Mouse (Mus musculus) CH12.LX (cell line): ENCODE data around the gene Cib2. TPM values are rescaled to one million over a fixed set of nuclear protein-coding genes. Genes with fewer than 3 reads are reported as not detected.

Experiments used
- DNase-seq: peaks from one replicate; pipeline ENCODE4 v3.0.0-alpha.2; 2013; ENCODE audit errors: extremely low read depth
- H3K27ac ChIP-seq: 2 replicates; pipeline ENCODE4 v1.5.1; 2012; ENCODE audit warnings: low read depth, mild to moderate bottlenecking, control low read depth, moderate library complexity; ENCODE audit not compliant: insufficient read depth
- H3K27me3 ChIP-seq: replicated peaks from 2 replicates; pipeline ENCODE3; 2012; ENCODE audit warnings: inconsistent platforms
- H3K36me3 ChIP-seq, 2 experiments: replicated peaks in 1 of 2; 2 replicates each; pipeline versions ENCODE3 to v1.6.1; 2012; ENCODE audit warnings: inconsistent platforms in 1 of 2, low read length in 1 of 2, mild to moderate bottlenecking in 1 of 2, mixed read lengths in 1 of 2, moderate library complexity in 1 of 2; ENCODE audit not compliant: control insufficient read depth in 1 of 2, insufficient read depth in 1 of 2
- H3K4me1 ChIP-seq, 2 experiments: 2 replicates each; pipeline ENCODE4 v1.6.1; 2012; ENCODE audit warnings: inconsistent platforms in 1 of 2, moderate library complexity in 1 of 2; ENCODE audit not compliant: insufficient read depth in 2 of 2, control insufficient read depth in 1 of 2
- H3K4me2 ChIP-seq: 2 replicates; pipeline ENCODE4 v1.6.1; 2012; ENCODE audit warnings: low read depth, mild to moderate bottlenecking, control low read depth; ENCODE audit not compliant: poor library complexity, insufficient read depth, severe bottlenecking
- H3K4me3 ChIP-seq, 3 experiments: fragments of 150-350 bp in 1 of 3; sonication (generic) in 1 of 3; replicated peaks in 1 of 3; 2 replicates each; pipeline versions ENCODE3 to v1.5.1; 2011 to 2012; ENCODE audit warnings: low read depth in 2 of 3, low read length in 2 of 3, mild to moderate bottlenecking in 2 of 3, moderate library complexity in 2 of 3, control low read depth in 1 of 3, improper control_type of control experiment in 1 of 3, inconsistent platforms in 1 of 3, mixed read lengths in 1 of 3; ENCODE audit not compliant: poor library complexity in 1 of 3
- H3K79me2 ChIP-seq: replicated peaks from 2 replicates; pipeline ENCODE4 v1.6.1; 2012; ENCODE audit warnings: mild to moderate bottlenecking, moderate library complexity; ENCODE audit not compliant: control insufficient read depth, poor library complexity, insufficient read depth, severe bottlenecking; ENCODE audit errors: extremely low read depth
- H3K9ac ChIP-seq: 2 replicates; pipeline ENCODE4 v1.6.1; 2012; ENCODE audit warnings: low read depth, mild to moderate bottlenecking, control low read depth, moderate library complexity; ENCODE audit not compliant: insufficient read depth
- H3K9me3 ChIP-seq: replicated peaks from 2 replicates; pipeline ENCODE3; 2012; ENCODE audit warnings: low read length, inconsistent platforms, mixed read lengths
- CHD2 ChIP-seq: IDR thresholded peaks from 2 replicates; pipeline ENCODE4 v1.6.1; 2011; ENCODE audit warnings: low read length, improper control_type of control experiment
- CTCF ChIP-seq, 2 experiments: IDR thresholded peaks in 1 of 2; conservative IDR thresholded peaks in 1 of 2; 2 replicates each; pipeline ENCODE4 v1.5.1; 2011 to 2012; ENCODE audit warnings: low read depth in 2 of 2, low read length in 2 of 2, improper control_type of control experiment in 1 of 2, inconsistent platforms in 1 of 2, mild to moderate bottlenecking in 1 of 2, moderate library complexity in 1 of 2
- ELF1 ChIP-seq: IDR thresholded peaks from 2 replicates; pipeline ENCODE4 v1.6.1; 2014; ENCODE audit warnings: low read depth, mild to moderate bottlenecking, inconsistent platforms, low read length, improper control_type of control experiment
- EP300 ChIP-seq: IDR thresholded peaks from 2 replicates; pipeline ENCODE4 v1.6.1; 2011; ENCODE audit warnings: low read length, improper control_type of control experiment
- ETS1 ChIP-seq: conservative IDR thresholded peaks from 2 replicates; pipeline ENCODE4 v1.6.1; 2012; ENCODE audit warnings: low read depth, mild to moderate bottlenecking, inconsistent platforms, low read length, improper control_type of control experiment, moderate library complexity
- GABPA ChIP-seq: IDR thresholded peaks from 2 replicates; pipeline ENCODE4 v1.6.1; 2012; ENCODE audit warnings: low read depth, low read length, improper control_type of control experiment, inconsistent platforms; ENCODE audit not compliant: insufficient replicate concordance
- HCFC1 ChIP-seq: IDR thresholded peaks from 2 replicates; pipeline ENCODE4 v1.6.1; 2012; ENCODE audit warnings: low read depth, mild to moderate bottlenecking, inconsistent platforms, low read length, improper control_type of control experiment
- IRF4 ChIP-seq: IDR thresholded peaks from 2 replicates; pipeline ENCODE4 v1.6.1; 2014; ENCODE audit warnings: low read depth, mild to moderate bottlenecking, inconsistent platforms, low read length, improper control_type of control experiment
- JUN ChIP-seq: IDR thresholded peaks from 2 replicates; pipeline ENCODE4 v1.6.1; 2011; ENCODE audit warnings: low read depth, mild to moderate bottlenecking, low read length, improper control_type of control experiment, moderate library complexity; ENCODE audit not compliant: insufficient read depth
- KAT2A ChIP-seq: IDR thresholded peaks from 2 replicates; pipeline ENCODE4 v1.6.1; 2012; ENCODE audit warnings: low read length, improper control_type of control experiment, inconsistent platforms; ENCODE audit not compliant: insufficient replicate concordance
- MAZ ChIP-seq: IDR thresholded peaks from 2 replicates; pipeline ENCODE4 v1.6.1; 2012; ENCODE audit warnings: low read depth, mild to moderate bottlenecking, inconsistent platforms, low read length, improper control_type of control experiment, moderate library complexity
- MYC ChIP-seq: IDR thresholded peaks from 2 replicates; pipeline ENCODE4 v1.6.1; 2011; ENCODE audit warnings: low read depth, mild to moderate bottlenecking, improper control_type of control experiment, low read length
- NRF1 ChIP-seq: IDR thresholded peaks from 2 replicates; pipeline ENCODE4 v1.6.1; 2014; ENCODE audit warnings: low read depth, mild to moderate bottlenecking, inconsistent platforms, low read length, improper control_type of control experiment, moderate library complexity
- POLR2AphosphoS2 ChIP-seq: IDR thresholded peaks from 2 replicates; pipeline ENCODE4 v1.6.1; 2011; ENCODE audit warnings: low read depth, low read length, improper control_type of control experiment
- RAD21 ChIP-seq: IDR thresholded peaks from 2 replicates; pipeline ENCODE4 v1.6.1; 2011; ENCODE audit warnings: low read depth, mild to moderate bottlenecking, low read length, improper control_type of control experiment, moderate library complexity
- RCOR1 ChIP-seq: conservative IDR thresholded peaks from 2 replicates; pipeline ENCODE4 v1.6.1; 2012; ENCODE audit warnings: low read depth, mild to moderate bottlenecking, inconsistent platforms, low read length, improper control_type of control experiment
- SMC3 ChIP-seq: IDR thresholded peaks from 2 replicates; pipeline ENCODE4 v1.6.1; 2011; ENCODE audit warnings: low read depth, low read length, improper control_type of control experiment
- TBP ChIP-seq: conservative IDR thresholded peaks from 2 replicates; pipeline ENCODE4 v1.6.1; 2011; ENCODE audit warnings: low read depth, low read length, improper control_type of control experiment
- USF2 ChIP-seq: conservative IDR thresholded peaks from 2 replicates; pipeline ENCODE4 v1.6.1; 2011; ENCODE audit warnings: low read depth, low read length, improper control_type of control experiment
- ZKSCAN1 ChIP-seq: IDR thresholded peaks from 2 replicates; pipeline ENCODE4 v1.6.1; 2012; ENCODE audit warnings: low read depth, inconsistent platforms, low read length, improper control_type of control experiment, borderline replicate concordance
- ZMIZ1 ChIP-seq: IDR thresholded peaks from 2 replicates; pipeline ENCODE4 v1.6.1; 2012; ENCODE audit warnings: low read depth, mild to moderate bottlenecking, inconsistent platforms, low read length, improper control_type of control experiment
- dilution Hi-C: fragments of 300-500 bp; cut with MboI; formaldehyde crosslinking; loops from 2 replicates; pipeline ENCODE4 v1.14.3; 2020; ENCODE audit warnings: low sequenced_read_pairs; ENCODE audit not compliant: extremely low pct_unique_long_range_greater_than_20kb, extremely low pct_ligation_motif_present
- in situ Hi-C: fragments of 300-500 bp; cut with MboI; formaldehyde crosslinking; loops from 3 replicates; pipeline ENCODE4 v1.14.3; 2019; ENCODE audit warnings: low sequenced_read_pairs, low pct_ligation_motif_present, low pct_unique_long_range_greater_than_20kb, mixed read lengths
- polyA plus RNA-seq: library from polyadenylated mRNA; unstranded; fragments of >175 nt; gene quantifications from 2 replicates; pipeline ENCODE4 v1.2.1, GENCODE M21; 2012; ENCODE audit warnings: low read depth; ENCODE audit not compliant: insufficient read length
- total RNA-seq, 2 experiments: library from RNA; depleted of rRNA; stranded (reverse); fragments of 300-350 nt in 1 of 2; fragments of >200 nt in 1 of 2; gene quantifications; 2 replicates each; pipeline ENCODE4 v1.2.3; 2012 to 2014

Cib2 gene
- total and polyA plus RNA-seq, 3 experiments = 2.1 to 3.5 (median 3.4) TPM

DNA sequence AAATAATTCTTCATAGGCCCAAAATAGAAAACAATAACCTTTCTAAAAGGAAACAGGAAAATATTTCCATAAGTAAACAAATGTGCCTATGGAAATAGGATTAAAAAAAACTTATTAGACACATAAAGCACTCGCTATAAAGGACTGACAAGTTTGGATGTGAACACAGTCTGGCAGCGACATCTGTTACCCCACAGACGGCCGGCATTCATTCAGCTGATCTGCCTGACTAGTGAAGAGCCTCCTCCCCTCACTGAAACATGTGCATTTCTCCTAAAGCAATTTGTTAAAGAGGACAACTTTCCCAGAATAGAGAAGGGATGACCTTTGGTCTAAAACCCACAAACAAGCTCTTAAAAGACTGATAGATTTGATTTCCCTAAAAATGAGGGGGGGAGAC lies 23.0 kb downstream of the Cib2 start:
- DNase-seq = no peak
- in situ Hi-C loops (no loop called here), dilution Hi-C loops (no loop called here)
- Histone ChIP-seq H3K9me3 (no peaks in the 10 kb centered on the region), H3K27me3 (no peaks in the 10 kb centered on the region), H3K27ac (no peak overlapping the region), H3K36me3 (no peaks in the 10 kb centered on the region), H3K4me3 (no peak overlapping the region), H3K4me1 (peaks cover 19 to 98% of the 10 kb centered on the region in 2 experiments), H3K79me2 (no peaks in the 10 kb centered on the region), H3K9ac (no peak overlapping the region), H3K4me2 (no peak overlapping the region)
- no peak for TF ChIP-seq KAT2A
- no peak for TF ChIP-seq ETS1
- TF ChIP-seq SMC3 = no peak
- TF ChIP-seq GABPA = no peak
- TF ChIP-seq POLR2AphosphoS2 = no peak
- TF ChIP-seq RCOR1 = no peak; the same call in 1 of the 2 replicates
- TF ChIP-seq EP300 = no peak
- no peak for TF ChIP-seq MYC

DNA sequence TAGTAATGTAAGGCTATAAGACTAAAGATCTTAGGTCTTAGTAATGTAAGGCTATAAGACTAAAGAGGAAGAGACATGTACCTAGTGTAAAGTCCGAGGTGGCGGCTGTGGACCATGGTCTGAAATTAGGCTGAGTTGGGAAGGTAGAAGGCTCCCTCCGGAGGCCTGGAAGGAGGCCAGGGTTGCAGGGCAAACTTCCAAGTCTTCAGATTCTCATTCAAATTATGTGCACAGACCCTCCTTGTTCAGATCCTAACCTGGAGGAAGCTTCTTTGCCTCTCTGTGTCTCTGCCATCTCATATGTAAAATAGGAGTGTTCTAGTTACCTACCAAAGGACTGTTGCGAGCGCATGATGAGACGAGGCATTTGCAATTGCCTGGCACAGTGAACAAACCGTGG lies 23.8 kb downstream of the Cib2 start:
- dilution Hi-C loops = no loop called here
- H3K79me2 ChIP-seq = no peaks in the 10 kb centered on the region
- TF ChIP-seq ELF1 (no peak), HCFC1 (no peak), MAZ (no peak), NRF1 (no peak), IRF4 (no peak), RAD21 (peak; percentile 13), JUN (no peak), ZKSCAN1 (no peak), CHD2 (no peak), ZMIZ1 (no peak), EP300 (no peak), CTCF (conservative IDR thresholded peaks at IDR 0.05 in 1 of 2, IDR thresholded peaks at IDR 0.05 in 1 of 2; ENCODE audit: low read depth in 2 of 2, low read length in 2 of 2) (peak in 1 of 2 experiments; percentile 17; a peak in 1 of 4 replicates), USF2 (no peak), TBP (no peak), POLR2AphosphoS2 (no peak)
- TF ChIP-seq, all 38 proteins: peak for 2
- no peak for DNase-seq
- no peaks in the 10 kb centered on the region for H3K9me3 ChIP-seq
- no peaks in the 10 kb centered on the region for H3K36me3 ChIP-seq
- H3K27me3 ChIP-seq = no peaks in the 10 kb centered on the region
- in situ Hi-C loops = no loop called here
- no peak overlapping the region for H3K4me2 ChIP-seq
- no peak overlapping the region for H3K9ac ChIP-seq
- peaks cover 16 to 98% of the 10 kb centered on the region in 2 experiments for H3K4me1 ChIP-seq
- no peak overlapping the region for H3K27ac ChIP-seq
- no peak overlapping the region for H3K4me3 ChIP-seq
